Mouse (Mus musculus) MEL (cell line): Measurements from ENCODE around the gene Rps10. TPM values are rescaled to one million over a fixed set of nuclear protein-coding genes. Genes with fewer than 3 reads are reported as not detected.
"Not testable (repeated sequence)": the region's sequence is repeated elsewhere in the genome, so short reads cannot be mapped to it uniquely, and the experiment has no call there.

Source experiments
- DNase-seq: peaks from one replicate; pipeline ENCODE4 v3.0.0; 2011; ENCODE audit warnings: low read depth, low spot score
- H3K27ac ChIP-seq: 2 replicates; pipeline ENCODE4 v1.5.1; 2012; ENCODE audit warnings: low read depth, mild to moderate bottlenecking, control low read depth, low read length, moderate library complexity; ENCODE audit not compliant: control insufficient read depth
- H3K27me3 ChIP-seq, 2 experiments: fragments of 150-350 bp in 1 of 2; sonication (generic) in 1 of 2; 2 replicates each; pipeline ENCODE4 v1.6.1; 2012; ENCODE audit warnings: low read length in 2 of 2, mild to moderate bottlenecking in 2 of 2, improper control_type of control experiment in 1 of 2, moderate library complexity in 1 of 2; ENCODE audit not compliant: insufficient read depth in 2 of 2, control insufficient read depth in 1 of 2
- H3K36me3 ChIP-seq, 2 experiments: 2 replicates each; pipeline ENCODE4 v1.6.1; 2012 to 2014; ENCODE audit warnings: low read length in 2 of 2, improper control_type of control experiment in 1 of 2, inconsistent platforms in 1 of 2, mild to moderate bottlenecking in 1 of 2; ENCODE audit not compliant: insufficient read depth in 2 of 2, control insufficient read depth in 1 of 2
- H3K4me1 ChIP-seq, 2 experiments: fragments of 150-350 bp in 1 of 2; sonication (generic) in 1 of 2; 2 replicates each; pipeline ENCODE4 v1.6.1; 2012; ENCODE audit warnings: low read length in 2 of 2, improper control_type of control experiment in 1 of 2, mild to moderate bottlenecking in 1 of 2; ENCODE audit not compliant: insufficient read depth in 2 of 2, control insufficient read depth in 1 of 2
- H3K4me3 ChIP-seq, 2 experiments: fragments of 150-350 bp in 1 of 2; sonication (generic) in 1 of 2; 2 replicates each; pipeline ENCODE4 v1.5.1; 2012; ENCODE audit warnings: low read depth in 2 of 2, low read length in 2 of 2, mild to moderate bottlenecking in 2 of 2, moderate library complexity in 2 of 2, control low read depth in 1 of 2, improper control_type of control experiment in 1 of 2; ENCODE audit not compliant: control insufficient read depth in 1 of 2, insufficient read depth in 1 of 2
- H3K79me2 ChIP-seq: 2 replicates; pipeline ENCODE4 v1.6.1; 2012; ENCODE audit warnings: mild to moderate bottlenecking, low read length, moderate library complexity; ENCODE audit not compliant: control insufficient read depth, poor library complexity, insufficient read depth
- H3K9ac ChIP-seq: 2 replicates; pipeline ENCODE4 v1.6.1; 2012; ENCODE audit warnings: low read depth, mild to moderate bottlenecking, control low read depth, low read length, moderate library complexity; ENCODE audit not compliant: control insufficient read depth, poor library complexity, severe bottlenecking
- H3K9me3 ChIP-seq: fragments of 150-350 bp; sonication (generic); replicated peaks from 2 replicates; pipeline ENCODE4 v1.6.1; 2012; ENCODE audit warnings: mild to moderate bottlenecking, low read length, improper control_type of control experiment, moderate library complexity; ENCODE audit not compliant: insufficient read depth
- CTCF ChIP-seq, 3 experiments: IDR thresholded peaks in 2 of 3; conservative IDR thresholded peaks in 1 of 3; 2 replicates each; pipeline ENCODE4 v1.5.1; 2011 to 2012; ENCODE audit warnings: low read length in 3 of 3, low read depth in 2 of 3, mild to moderate bottlenecking in 2 of 3, improper control_type of control experiment in 1 of 3, inconsistent platforms in 1 of 3, mixed read lengths in 1 of 3, moderate library complexity in 1 of 3; ENCODE audit not compliant: control insufficient read depth in 1 of 3, insufficient read depth in 1 of 3, poor library complexity in 1 of 3, severe bottlenecking in 1 of 3
- E2F4 ChIP-seq: IDR thresholded peaks from 2 replicates; pipeline ENCODE4 v1.6.1; 2011; ENCODE audit warnings: low read depth, low read length, improper control_type of control experiment, borderline replicate concordance
- GATA1 ChIP-seq: IDR thresholded peaks from 2 replicates; pipeline ENCODE4 v1.6.1; 2011; ENCODE audit warnings: low read depth, low read length, improper control_type of control experiment
- JUND ChIP-seq: IDR thresholded peaks from 2 replicates; pipeline ENCODE4 v1.6.1; 2011; ENCODE audit warnings: low read depth, mild to moderate bottlenecking, improper control_type of control experiment, low read length
- MXI1 ChIP-seq: IDR thresholded peaks from 2 replicates; pipeline ENCODE4 v1.6.1; 2011; ENCODE audit warnings: mild to moderate bottlenecking, low read depth, low read length, improper control_type of control experiment
- MYB ChIP-seq: IDR thresholded peaks from 2 replicates; pipeline ENCODE4 v1.6.1; 2011; ENCODE audit warnings: mild to moderate bottlenecking, low read depth, low read length, improper control_type of control experiment
- RAD21 ChIP-seq: IDR thresholded peaks from 2 replicates; pipeline ENCODE4 v1.6.1; 2011; ENCODE audit warnings: mild to moderate bottlenecking, low read depth, low read length, improper control_type of control experiment
- TCF12 ChIP-seq: IDR thresholded peaks from 2 replicates; pipeline ENCODE4 v1.6.1; 2014; ENCODE audit warnings: low read depth, mild to moderate bottlenecking, inconsistent platforms, low read length, improper control_type of control experiment, moderate library complexity
- polyA plus RNA-seq, 2 experiments: library from polyadenylated mRNA; stranded (reverse) in 1 of 2; unstranded in 1 of 2; fragments of >175 nt in 1 of 2; fragments of >200 nt in 1 of 2; gene quantifications; 2 replicates each; pipeline versions ENCODE4 v1.2.1 to v1.2.4; 2012; ENCODE audit warnings: low replicate concordance in 2 of 2, low read depth in 1 of 2; ENCODE audit not compliant: insufficient read length in 2 of 2, insufficient read depth in 1 of 2, missing spikeins in 1 of 2
- total RNA-seq: library from RNA; depleted of rRNA; stranded (reverse); fragments of 300-350 nt; gene quantifications from 2 replicates; pipeline ENCODE4 v1.2.3, GENCODE M21; 2012

Gene Rps10
- total and polyA plus RNA-seq, 3 experiments: 3,057 to 3,899 (median 3,166) TPM

- no peaks in the 10 kb centered on the region for H3K36me3 ChIP-seq
- H3K4me1 ChIP-seq: peaks cover 3 to 5% of the 10 kb centered on the region in 2 experiments; a peak in 1 of 4 replicates
- H3K4me3 ChIP-seq: peak overlapping the region; percentile 37 to 57
- no peak for TF ChIP-seq RAD21
- no peak for TF ChIP-seq TCF12
- no peak for TF ChIP-seq GATA1
- TF ChIP-seq E2F4: no peak
- H3K27ac ChIP-seq: no peak overlapping the region
- no peaks in the 10 kb centered on the region for H3K9me3 ChIP-seq
- H3K9ac ChIP-seq: peak overlapping the region; percentile 51
- DNase-seq: peak; percentile 69
- H3K27me3 ChIP-seq: no peaks in the 10 kb centered on the region
- H3K79me2 ChIP-seq: no peaks in the 10 kb centered on the region
Measured at GRCm38 (mm10) chr17:27643101-27643500, 6.6 kb upstream of the Rps10 start.

- H3K36me3 ChIP-seq: no peaks in the 10 kb centered on the region
- TF ChIP-seq MYB: no peak
- TF ChIP-seq RAD21: no peak
- TF ChIP-seq MXI1: peak; percentile 46; the same call in 1 of the 2 replicates
- DNase-seq: peak; percentile 58
- H3K27ac ChIP-seq: no peak overlapping the region
- no peaks in the 10 kb centered on the region for H3K79me2 ChIP-seq
- peak overlapping the region; percentile 37 to 57 for H3K4me3 ChIP-seq
- peak overlapping the region; percentile 51 for H3K9ac ChIP-seq
- no peaks in the 10 kb centered on the region for H3K27me3 ChIP-seq
- H3K4me1 ChIP-seq: peaks cover 3 to 5% of the 10 kb centered on the region in 2 experiments; a peak in 1 of 4 replicates
- H3K9me3 ChIP-seq: no peaks in the 10 kb centered on the region
Measured at GRCm38 (mm10) chr17:27642491-27643062, 6.1 kb upstream of the Rps10 start.

DNA sequence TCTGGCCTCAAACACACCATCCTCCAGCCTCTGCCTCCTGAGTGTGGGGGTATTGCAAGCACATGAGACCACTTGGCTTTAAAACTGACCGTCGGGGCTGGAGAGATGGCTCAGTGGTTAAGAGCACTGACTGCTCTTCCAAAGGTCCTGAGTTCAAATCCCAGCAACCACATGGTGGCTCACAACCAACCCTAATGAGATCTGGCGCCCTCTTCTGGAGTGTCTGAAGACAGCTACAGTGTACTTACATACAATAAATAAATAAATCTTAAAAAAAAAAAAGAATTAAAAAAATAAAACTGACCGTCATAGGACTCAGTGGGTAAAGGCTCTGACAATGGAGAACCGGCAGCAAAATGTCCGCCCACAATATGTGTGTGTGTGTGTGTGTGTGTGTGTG is 3.4 kb upstream of the Rps10 start:
- DNase-seq: peak; percentile 26
- H3K9ac ChIP-seq, H3K4me1 ChIP-seq, H3K79me2 ChIP-seq, H3K9me3 ChIP-seq, H3K4me3 ChIP-seq, H3K36me3 ChIP-seq, H3K27ac ChIP-seq, H3K27me3 ChIP-seq: not testable (repeated sequence)

DNA sequence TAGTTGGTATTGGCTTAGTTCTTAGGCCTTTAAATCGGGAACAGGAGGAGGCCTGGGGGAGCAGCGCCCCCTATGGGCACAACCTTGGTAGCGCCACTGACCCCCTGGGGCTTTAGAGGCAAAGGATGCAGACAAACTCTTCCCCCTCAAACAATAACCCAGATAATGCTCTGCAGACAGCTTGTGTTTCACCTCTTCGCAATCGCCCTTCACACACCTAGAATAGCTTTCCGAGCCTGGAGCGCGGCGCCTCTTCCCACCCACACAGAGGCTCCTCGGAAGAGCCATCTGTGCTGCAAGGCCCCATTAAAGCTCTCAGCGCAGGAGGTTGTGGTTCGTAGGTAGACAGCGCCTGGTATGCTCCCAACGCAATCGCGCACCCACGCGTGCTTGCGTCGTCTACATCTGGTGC is 2.5 kb upstream of the Rps10 start:
- DNase-seq: peak; percentile 51

More for the DNA sequence above, 2.5 kb upstream of the Rps10 start:
- H3K36me3 ChIP-seq: no peaks in the 10 kb centered on the region
- H3K4me1 ChIP-seq: peaks cover 3 to 5% of the 10 kb centered on the region in 2 experiments; a peak in 1 of 4 replicates
- H3K4me3 ChIP-seq: no peak overlapping the region
- no peaks in the 10 kb centered on the region for H3K27me3 ChIP-seq
- no peak overlapping the region for H3K27ac ChIP-seq
- no peaks in the 10 kb centered on the region for H3K9me3 ChIP-seq
- no peak overlapping the region for H3K9ac ChIP-seq
- TF ChIP-seq CTCF (IDR thresholded peaks at IDR 0.05 in 2 of 3, conservative IDR thresholded peaks at IDR 0.05 in 1 of 3; ENCODE audit: control insufficient read depth in 1 of 3, insufficient read depth in 1 of 3, low read depth in 2 of 3, low read length in 3 of 3, poor library complexity in 1 of 3, severe bottlenecking in 1 of 3) (peak; percentile 67 to 82 (median 77)), JUND (no peak), RAD21 (peak; percentile 36)
- H3K79me2 ChIP-seq: peaks cover 13% of the 10 kb centered on the region
